Mouse (Mus musculus) gastrocnemius, postnatal 14 days (tissue): ENCODE results near the gene Alpk3. TPM values are rescaled to one million over a fixed set of nuclear protein-coding genes. Genes with fewer than 3 reads are reported as not detected.
A peak's percentile ranks its signal among the peaks of the same experiment; 100 is the strongest.

Experiments
- DNase-seq: peaks from one replicate; pipeline ENCODE4 v3.0.0; 2021; ENCODE audit warnings: mixed read lengths
- intact Hi-C: fragments of 180-260 bp; cut with DNase I; formaldehyde crosslinking; loops from one replicate; pipeline ENCODE4 v1.15.1; 2025; ENCODE audit warnings: low total_unique reads
- total RNA-seq, 2 experiments: library from RNA; stranded (reverse); gene quantifications; 2 replicates each; pipeline ENCODE4 v1.2.3; 2021

The Alpk3 gene
- total RNA-seq, 2 experiments from 2014 or later, result 119 to 131 TPM

DNA sequence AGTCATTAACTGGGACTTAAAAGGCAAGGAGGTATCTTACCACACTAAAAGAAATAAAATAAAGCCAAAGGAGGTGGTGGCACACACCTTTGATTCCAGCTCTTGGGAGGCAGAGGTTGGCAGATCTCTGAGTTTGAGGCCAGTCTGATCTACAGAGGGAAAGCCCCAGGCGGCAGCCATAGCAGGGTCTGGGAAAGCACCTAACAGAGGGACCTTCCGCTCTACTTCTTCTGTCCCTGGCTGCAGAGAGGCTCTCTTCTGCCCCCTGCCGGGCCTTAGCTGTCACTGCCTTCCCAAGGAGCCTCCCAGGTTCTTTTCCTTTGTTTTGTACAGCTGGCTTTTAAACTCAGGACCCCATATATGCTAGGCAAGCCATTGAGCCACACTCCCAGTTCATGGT, 97.6 kb downstream of the Alpk3 start:
- intact Hi-C loops, result loop anchor here (5.0 kb wide), 1 partner anchor 293 kb away; the partner anchor contains the start of gene Zscan2
- peak; percentile 58 for DNase-seq

Other genes with a start within 250 kb of the Alpk3 start
- 10 to 100 TPM; 28.9 to 36.1 TPM for gene Iqgap1, start 231.6 kb upstream of the Alpk3 start, total RNA-seq
- 1 to 10 TPM; 1.5 to 2.8 TPM for gene Zscan2, start 196.7 kb upstream of the Alpk3 start, total RNA-seq
- 1 to 10 TPM; 3.7 to 4.1 TPM for gene Wdr73, start 156.3 kb upstream of the Alpk3 start, total RNA-seq
- 1 to 10 TPM; 1.7 to 4.5 TPM for gene Nmb, start 152.5 kb upstream of the Alpk3 start, total RNA-seq
- 10 to 100 TPM; 30.9 to 37.2 TPM for gene Sec11a, start 109.8 kb upstream of the Alpk3 start, total RNA-seq
- 10 to 100 TPM; 11.5 to 13.7 TPM for gene Zfp592, start 63.9 kb upstream of the Alpk3 start, total RNA-seq
- under 1 TPM; 0.43 to 0.66 TPM for gene Slc28a1, start 57.2 kb downstream of the Alpk3 start, total RNA-seq
- gene Pde8a, start 156.0 kb downstream of the Alpk3 start, total RNA-seq, result 1 to 10 TPM; 6.7 to 7.0 TPM